Mouse (Mus musculus) neural tube, embryonic 12.5 days (tissue): ENCODE results near the gene Rnf19b. TPM values are rescaled to one million over a fixed set of nuclear protein-coding genes. Genes with fewer than 3 reads are reported as not detected.

Source experiments
- ATAC-seq: fragments of 200-750 bp; cut with Nextera tagmentation; 2 replicates; pipeline ENCODE4 v1.8.0; 2017; ENCODE audit warnings: low read depth, mild to moderate bottlenecking, moderate TSS enrichment, moderate library complexity; ENCODE audit not compliant: low FRiP score
- H3K27ac ChIP-seq: fragments of 300-500 bp; sonication (generic); 2 replicates; pipeline ENCODE4 v1.5.1; 2016
- H3K27me3 ChIP-seq: fragments of 300-500 bp; sonication (generic); replicated peaks from 2 replicates; pipeline ENCODE4 v1.6.1; 2016; ENCODE audit warnings: mild to moderate bottlenecking
- H3K36me3 ChIP-seq: fragments of 300-500 bp; sonication (generic); 2 replicates; pipeline ENCODE4 v1.6.1; 2016; ENCODE audit warnings: mild to moderate bottlenecking
- H3K4me1 ChIP-seq: fragments of 300-500 bp; sonication (generic); 2 replicates; pipeline ENCODE4 v1.6.1; 2016
- H3K4me2 ChIP-seq: fragments of 300-500 bp; sonication (generic); replicated peaks from 2 replicates; pipeline ENCODE4 v1.6.1; 2016; ENCODE audit warnings: mild to moderate bottlenecking
- H3K4me3 ChIP-seq: fragments of 300-500 bp; sonication (generic); 2 replicates; pipeline ENCODE4 v1.5.1; 2016
- H3K9ac ChIP-seq: fragments of 300-500 bp; sonication (generic); 2 replicates; pipeline ENCODE4 v1.6.1; 2016; ENCODE audit warnings: mild to moderate bottlenecking
- H3K9me3 ChIP-seq: fragments of 300-500 bp; sonication (generic); 2 replicates; pipeline ENCODE4 v1.6.1; 2016; ENCODE audit warnings: mild to moderate bottlenecking
- WGBS: fragments of 180-500 bp; shearing (Covaris S2); methylation state at CpG from one replicate; pipeline ENCODE4 v1.1.7; 2016; 5-methylcytosine and 5-hydroxymethylcytosine counted together
- polyA plus RNA-seq: library from polyadenylated mRNA; unstranded; fragments of >200 nt; fragmentation: Nextera tagmentation; extraction: Ambion mirVana; gene quantifications from 2 replicates; pipeline ENCODE4 v1.2.1, GENCODE M21; 2016

Gene Rnf19b
- polyA plus RNA-seq, 1 experiment from 2014 or later, result 17.3 TPM

- Histone ChIP-seq H3K36me3 (no peaks in the 10 kb centered on the region), H3K9ac (peak overlapping the region; percentile 50), H3K27ac (peak overlapping the region; percentile 90; the same call in 1 of the 2 replicates), H3K4me2 (peak overlapping the region; percentile 90), H3K4me1 (peaks cover 12% of the 10 kb centered on the region; the same call in 1 of the 2 replicates), H3K9me3 (no peaks in the 10 kb centered on the region), H3K27me3 (peaks cover 29% of the 10 kb centered on the region; the same call in 1 of the 2 replicates), H3K4me3 (peak overlapping the region; percentile 45)
- ATAC-seq, result no peak
- WGBS, result 19% methylated on average over 15 of the region's 15 CpGs
Measured at GRCm38 (mm10) chr4:129047721-129048421, 10.2 kb upstream of the Rnf19b start.

DNA sequence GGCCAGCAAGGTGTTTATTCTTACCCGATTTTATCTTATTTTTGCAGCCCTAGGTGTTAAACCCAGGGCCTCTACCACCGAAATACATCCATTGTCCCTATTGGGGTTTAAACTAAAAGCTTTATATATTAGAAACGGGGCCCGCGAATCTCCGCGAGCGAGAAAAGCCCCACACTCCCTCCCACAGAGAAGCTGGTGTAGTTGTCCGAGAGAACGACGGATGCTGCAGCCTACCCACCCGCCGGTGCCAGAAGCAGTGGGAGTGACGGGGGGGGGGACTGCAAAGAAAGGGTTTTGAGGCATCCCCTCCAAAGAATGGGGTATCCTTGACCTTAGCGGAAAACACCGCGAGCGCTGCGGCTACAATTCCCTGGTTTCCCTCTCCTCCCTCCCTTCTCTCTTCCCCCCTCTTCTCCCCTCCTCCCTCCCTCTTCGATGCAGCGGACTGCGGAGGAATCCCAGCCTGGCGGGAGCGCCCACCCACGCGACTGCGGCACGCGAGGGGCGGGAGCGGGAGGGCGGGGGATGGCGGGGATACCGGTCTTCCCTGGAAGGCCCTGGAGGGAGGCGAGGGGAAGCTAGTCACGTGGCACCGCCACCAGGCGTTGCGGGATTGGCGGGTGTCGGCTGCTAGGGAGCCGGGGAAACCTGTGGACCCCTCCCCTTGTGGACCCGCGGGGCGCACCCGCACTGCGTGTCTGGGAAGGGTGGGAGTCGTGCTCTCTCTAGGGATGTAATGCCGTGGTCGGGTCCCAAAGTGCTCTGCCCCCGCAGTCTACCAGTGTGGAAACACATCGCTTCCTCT, 9.4 kb upstream of the Rnf19b start:
- under 1% methylated on average over 52 of the region's 52 CpGs for WGBS
- Histone ChIP-seq H3K4me1 (peaks cover 12% of the 10 kb centered on the region; the same call in 1 of the 2 replicates), H3K4me3 (peak overlapping the region; percentile 45), H3K36me3 (no peaks in the 10 kb centered on the region), H3K9ac (peak overlapping the region; percentile 50), H3K27me3 (peaks cover 29% of the 10 kb centered on the region; the same call in 1 of the 2 replicates), H3K4me2 (peak overlapping the region; percentile 90), H3K27ac (peak overlapping the region; percentile 90), H3K9me3 (no peaks in the 10 kb centered on the region)
- peak; percentile 93 for ATAC-seq

DNA sequence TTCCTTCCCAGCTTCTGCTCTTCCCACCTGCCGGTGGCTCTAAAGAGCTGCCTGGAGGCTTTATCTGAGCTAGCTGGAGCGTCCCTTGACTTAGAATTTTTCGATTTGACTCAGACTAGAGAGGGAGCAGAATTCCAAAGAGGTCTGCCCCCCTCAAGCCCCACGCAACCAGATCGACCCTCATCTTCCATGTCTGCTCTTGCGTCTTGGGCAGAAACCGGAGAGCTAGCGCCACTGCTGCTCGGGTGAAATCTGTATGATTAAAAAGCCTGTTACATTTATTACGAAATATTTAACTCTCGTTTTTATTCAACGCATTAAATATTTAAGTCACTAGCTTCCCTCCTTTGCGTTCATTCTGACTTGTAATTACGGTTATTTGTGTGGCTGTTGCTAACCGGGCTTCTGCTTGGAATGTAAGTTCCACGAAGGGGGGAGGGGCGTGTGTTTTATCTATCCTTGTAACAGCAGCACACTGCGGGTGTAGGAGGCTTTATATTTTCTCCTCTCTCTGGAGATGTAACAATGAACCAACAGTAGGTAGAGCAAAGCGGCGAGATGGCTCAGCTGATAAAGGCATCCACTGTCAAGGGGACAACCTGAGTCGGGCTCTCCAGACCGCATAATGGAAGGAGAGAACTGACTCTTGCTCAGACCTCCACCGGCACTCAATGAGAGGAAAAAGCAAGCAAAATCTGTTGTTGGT, 8.6 kb upstream of the Rnf19b start:
- Histone ChIP-seq H3K9me3 (no peaks in the 10 kb centered on the region), H3K4me3 (peak overlapping the region; percentile 45), H3K4me1 (peaks cover 12% of the 10 kb centered on the region; the same call in 1 of the 2 replicates), H3K9ac (peak overlapping the region; percentile 50), H3K36me3 (no peaks in the 10 kb centered on the region), H3K27me3 (peaks cover 29% of the 10 kb centered on the region; the same call in 1 of the 2 replicates), H3K27ac (peak overlapping the region; percentile 90), H3K4me2 (peak overlapping the region; percentile 90)
- 5% methylated on average over 23 of the region's 23 CpGs for WGBS
- no peak for ATAC-seq

- H3K27ac ChIP-seq, result no peak overlapping the region
- WGBS, result 78% methylated on average over 4 of the region's 4 CpGs
- no peaks in the 10 kb centered on the region for H3K36me3 ChIP-seq
Measured at GRCm38 (mm10) chr4:129050365-129050764, 7.7 kb upstream of the Rnf19b start.

GRCm38 (mm10) chr4:129050901-129051417, 7.1 kb upstream of the Rnf19b start:
- H3K27ac ChIP-seq, result no peak overlapping the region

More at GRCm38 (mm10) chr4:129050365-129050764, 7.7 kb upstream of the Rnf19b start:
- ATAC-seq, result no peak
- Histone ChIP-seq H3K27me3 (peaks cover 29% of the 10 kb centered on the region; the same call in 1 of the 2 replicates), H3K9ac (no peak overlapping the region), H3K4me2 (no peak overlapping the region), H3K4me1 (peaks cover 12% of the 10 kb centered on the region; the same call in 1 of the 2 replicates), H3K9me3 (no peaks in the 10 kb centered on the region), H3K4me3 (no peak overlapping the region)

GRCm38 (mm10) chr4:129051461-129052183, 6.4 kb upstream of the Rnf19b start:
- peaks cover 27% of the 10 kb centered on the region; the same call in 1 of the 2 replicates for H3K27me3 ChIP-seq
- 38% methylated on average over 11 of the region's 11 CpGs for WGBS
- no peak overlapping the region for H3K4me2 ChIP-seq
- no peaks in the 10 kb centered on the region for H3K9me3 ChIP-seq
- H3K27ac ChIP-seq, result no peak overlapping the region
- no peak for ATAC-seq
- no peak overlapping the region for H3K9ac ChIP-seq
- H3K4me1 ChIP-seq, result peaks cover 12% of the 10 kb centered on the region; the same call in 1 of the 2 replicates
- no peaks in the 10 kb centered on the region for H3K36me3 ChIP-seq
- H3K4me3 ChIP-seq, result no peak overlapping the region

More at GRCm38 (mm10) chr4:129050901-129051417, 7.1 kb upstream of the Rnf19b start:
- no peak overlapping the region for H3K4me2 ChIP-seq
- WGBS, result 81% methylated on average over 6 of the region's 6 CpGs
- no peaks in the 10 kb centered on the region for H3K36me3 ChIP-seq
- H3K4me3 ChIP-seq, result no peak overlapping the region
- H3K9ac ChIP-seq, result no peak overlapping the region
- no peaks in the 10 kb centered on the region for H3K9me3 ChIP-seq
- H3K27me3 ChIP-seq, result peaks cover 29% of the 10 kb centered on the region; the same call in 1 of the 2 replicates
- peaks cover 12% of the 10 kb centered on the region; the same call in 1 of the 2 replicates for H3K4me1 ChIP-seq
- ATAC-seq, result no peak

- Histone ChIP-seq H3K4me1 (peaks cover 14% of the 10 kb centered on the region), H3K4me2 (no peak overlapping the region), H3K9ac (no peak overlapping the region), H3K27ac (no peak overlapping the region), H3K27me3 (0 out of 2 replicates have a peak, but pooled peaks cover 13% of the 10 kb centered on the region), H3K9me3 (no peaks in the 10 kb centered on the region), H3K4me3 (no peak overlapping the region), H3K36me3 (no peaks in the 10 kb centered on the region)
- ATAC-seq, result no peak
- WGBS, result 92% methylated on average over 12 of the region's 12 CpGs
Measured at GRCm38 (mm10) chr4:129054757-129055156, 3.3 kb upstream of the Rnf19b start.

DNA sequence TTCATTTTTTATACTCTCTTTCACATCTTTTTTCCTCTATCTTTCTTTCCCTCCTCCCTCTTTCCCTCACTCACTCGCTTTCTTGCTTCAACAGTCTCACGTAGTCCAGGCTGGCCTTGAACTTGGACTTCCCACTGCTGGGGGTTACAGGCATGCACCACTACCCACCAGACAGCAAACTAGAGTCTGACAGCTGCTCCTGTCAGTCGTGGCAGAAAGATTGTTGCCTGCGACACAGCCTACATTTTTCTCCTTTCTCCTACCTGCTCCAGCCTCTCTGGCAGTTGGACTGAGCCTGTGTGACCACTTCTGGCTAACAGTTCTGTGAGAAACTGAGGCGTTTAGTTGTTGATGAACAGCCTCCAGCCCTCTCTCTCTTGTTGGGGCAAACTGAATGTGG, 2.5 kb upstream of the Rnf19b start:
- H3K27ac ChIP-seq, result no peak overlapping the region
- ATAC-seq, result no peak

GRCm38 (mm10) chr4:129057533-129058206, 401 bp upstream of the Rnf19b start:
- H3K27ac ChIP-seq, result peak overlapping the region; percentile 86
- H3K36me3 ChIP-seq, result no peaks in the 10 kb centered on the region
- ATAC-seq, result peak; percentile 94
- no peaks in the 10 kb centered on the region for H3K9me3 ChIP-seq
- peak overlapping the region; percentile 94 for H3K4me3 ChIP-seq
- H3K4me1 ChIP-seq, result peaks cover 13% of the 10 kb centered on the region
- 4% methylated on average over 42 of the region's 44 CpGs for WGBS
- no peaks in the 10 kb centered on the region for H3K27me3 ChIP-seq
- peak overlapping the region; percentile 88 for H3K4me2 ChIP-seq
- peak overlapping the region; percentile 98 for H3K9ac ChIP-seq

More for the DNA sequence above, 2.5 kb upstream of the Rnf19b start:
- H3K4me2 ChIP-seq, result no peak overlapping the region
- H3K9me3 ChIP-seq, result no peaks in the 10 kb centered on the region
- H3K4me3 ChIP-seq, result no peak overlapping the region
- H3K36me3 ChIP-seq, result no peaks in the 10 kb centered on the region
- H3K9ac ChIP-seq, result no peak overlapping the region
- H3K27me3 ChIP-seq, result 0 out of 2 replicates have a peak, but pooled peaks cover 9% of the 10 kb centered on the region
- 90% methylated on average over 5 of the region's 5 CpGs for WGBS
- H3K4me1 ChIP-seq, result peaks cover 13% of the 10 kb centered on the region

DNA sequence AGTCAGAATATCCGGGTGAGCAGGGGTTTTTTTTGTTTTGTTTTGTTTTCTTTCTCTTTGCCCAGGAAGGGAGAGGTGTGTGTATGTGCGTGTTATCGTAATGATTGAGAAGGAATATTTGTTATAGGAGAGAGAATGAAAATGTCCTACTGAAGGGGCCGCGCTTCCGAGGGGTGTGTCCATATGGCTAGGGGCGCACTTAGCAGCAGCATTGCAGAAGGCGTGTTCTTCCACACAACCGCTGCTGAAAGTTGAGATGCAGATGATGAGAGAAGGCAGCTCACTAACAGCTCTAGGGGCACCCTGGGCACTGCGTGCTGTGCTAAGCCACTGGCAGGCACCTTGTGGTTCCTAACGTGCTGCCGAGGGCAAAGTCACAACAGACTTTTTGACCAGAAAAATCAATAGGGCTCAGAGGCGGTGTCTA, 1.1 kb downstream of the Rnf19b start:
- Histone ChIP-seq H3K27ac (no peak overlapping the region), H3K36me3 (no peaks in the 10 kb centered on the region), H3K27me3 (no peaks in the 10 kb centered on the region), H3K4me2 (peak overlapping the region; percentile 88), H3K4me1 (peaks cover 13% of the 10 kb centered on the region), H3K4me3 (peak overlapping the region; percentile 94), H3K9ac (peak overlapping the region; percentile 98), H3K9me3 (no peaks in the 10 kb centered on the region)
- WGBS, result 3% methylated on average over 13 of the region's 13 CpGs
- no peak for ATAC-seq
